Mouse (Mus musculus) adrenal gland, adult 8-10 months (tissue): ENCODE results near the gene Bgn. TPM values are rescaled to one million over a fixed set of nuclear protein-coding genes. Genes with fewer than 3 reads are reported as not detected.
"Not testable (repeated sequence)": the region's sequence is repeated elsewhere in the genome, so short reads cannot be mapped to it uniquely, and the experiment has no call there.

ENCODE experiments used
- DNase-seq: peaks from one replicate; pipeline ENCODE4 v3.0.0; 2022
- total RNA-seq, 4 experiments: library from RNA; stranded (reverse); gene quantifications; 2 replicates each; pipeline ENCODE4 v1.2.4; 2022

Bgn gene
- total RNA-seq, 4 experiments from 2014 or later: 251 to 364 (median 310) TPM

GRCm38 (mm10) chrX:73490186-73490585, 6.8 kb downstream of the Bgn start:
- no peak for DNase-seq

DNA sequence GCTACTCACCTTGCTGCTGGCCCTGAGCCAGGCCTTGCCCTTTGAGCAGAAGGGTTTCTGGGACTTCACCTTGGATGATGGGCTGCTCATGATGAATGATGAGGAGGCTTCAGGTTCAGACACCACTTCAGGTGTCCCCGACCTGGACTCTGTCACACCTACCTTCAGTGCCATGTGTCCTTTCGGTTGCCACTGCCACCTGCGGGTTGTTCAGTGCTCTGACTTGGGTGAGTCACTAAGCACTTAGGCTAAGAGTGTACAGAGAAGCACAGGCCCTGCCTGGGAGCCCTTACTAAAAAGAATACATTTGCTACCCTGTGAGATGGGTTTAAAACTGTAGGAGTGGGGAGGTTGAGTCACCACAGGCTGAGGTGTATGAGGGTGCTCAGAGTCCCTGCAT, 7.4 kb downstream of the Bgn start:
- DNase-seq: no peak

DNA sequence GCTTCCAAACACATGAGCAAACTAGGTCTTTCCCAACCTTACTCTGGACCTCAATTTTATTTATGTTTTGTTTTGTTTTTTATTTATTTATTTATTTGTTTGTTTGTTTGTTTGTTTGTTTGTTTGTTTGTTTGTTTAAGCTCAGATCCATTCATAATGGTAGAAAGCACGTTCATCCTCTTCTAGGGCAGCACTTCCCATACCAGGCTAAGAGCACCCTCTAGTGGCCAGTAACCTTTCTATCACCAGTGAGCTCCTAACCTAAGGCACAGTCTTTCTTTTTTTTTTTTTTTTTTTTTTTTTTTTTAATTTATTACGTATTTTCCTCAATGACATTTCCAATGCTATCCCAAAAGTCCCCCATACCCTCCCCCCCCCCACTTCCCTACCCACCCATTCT, 10.2 kb downstream of the Bgn start:
- DNase-seq: not testable (repeated sequence)

DNA sequence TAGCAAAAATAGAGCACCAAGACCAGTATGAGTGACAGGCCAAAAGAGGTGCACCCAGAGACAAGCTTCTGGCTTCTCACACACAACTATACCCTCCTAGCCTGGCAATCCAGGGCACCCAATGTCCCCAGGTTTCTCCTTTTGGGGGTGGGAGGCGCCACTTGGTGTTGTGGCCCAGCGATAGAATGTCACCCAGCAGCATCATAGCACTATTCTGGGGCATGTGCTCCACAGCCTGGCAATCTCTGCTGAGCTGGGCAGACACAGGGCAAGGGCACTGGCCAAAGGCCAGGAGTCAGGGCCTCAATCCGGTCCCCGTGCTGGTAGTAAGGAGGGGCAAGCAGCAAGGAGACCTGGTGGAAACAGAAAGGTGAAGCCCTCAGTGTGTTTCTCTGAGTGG, 13.3 kb downstream of the Bgn start:
- DNase-seq: no peak

- no peak for DNase-seq
These were observed 21.8 kb downstream of the Bgn start for GRCm38 (mm10) chrX:73505130-73505735.

GRCm38 (mm10) chrX:73506577-73506976, 23.2 kb downstream of the Bgn start:
- no peak for DNase-seq

GRCm38 (mm10) chrX:73509209-73509608, 25.8 kb downstream of the Bgn start:
- DNase-seq: no peak

- DNase-seq: no peak
These were observed 29.5 kb downstream of the Bgn start for GRCm38 (mm10) chrX:73512904-73513303.

GRCm38 (mm10) chrX:73516556-73516955, 33.2 kb downstream of the Bgn start:
- DNase-seq: no peak

GRCm38 (mm10) chrX:73517060-73517600, 33.7 kb downstream of the Bgn start:
- DNase-seq: no peak

- DNase-seq: no peak
These were observed 37.3 kb downstream of the Bgn start for GRCm38 (mm10) chrX:73520692-73521091.

DNA sequence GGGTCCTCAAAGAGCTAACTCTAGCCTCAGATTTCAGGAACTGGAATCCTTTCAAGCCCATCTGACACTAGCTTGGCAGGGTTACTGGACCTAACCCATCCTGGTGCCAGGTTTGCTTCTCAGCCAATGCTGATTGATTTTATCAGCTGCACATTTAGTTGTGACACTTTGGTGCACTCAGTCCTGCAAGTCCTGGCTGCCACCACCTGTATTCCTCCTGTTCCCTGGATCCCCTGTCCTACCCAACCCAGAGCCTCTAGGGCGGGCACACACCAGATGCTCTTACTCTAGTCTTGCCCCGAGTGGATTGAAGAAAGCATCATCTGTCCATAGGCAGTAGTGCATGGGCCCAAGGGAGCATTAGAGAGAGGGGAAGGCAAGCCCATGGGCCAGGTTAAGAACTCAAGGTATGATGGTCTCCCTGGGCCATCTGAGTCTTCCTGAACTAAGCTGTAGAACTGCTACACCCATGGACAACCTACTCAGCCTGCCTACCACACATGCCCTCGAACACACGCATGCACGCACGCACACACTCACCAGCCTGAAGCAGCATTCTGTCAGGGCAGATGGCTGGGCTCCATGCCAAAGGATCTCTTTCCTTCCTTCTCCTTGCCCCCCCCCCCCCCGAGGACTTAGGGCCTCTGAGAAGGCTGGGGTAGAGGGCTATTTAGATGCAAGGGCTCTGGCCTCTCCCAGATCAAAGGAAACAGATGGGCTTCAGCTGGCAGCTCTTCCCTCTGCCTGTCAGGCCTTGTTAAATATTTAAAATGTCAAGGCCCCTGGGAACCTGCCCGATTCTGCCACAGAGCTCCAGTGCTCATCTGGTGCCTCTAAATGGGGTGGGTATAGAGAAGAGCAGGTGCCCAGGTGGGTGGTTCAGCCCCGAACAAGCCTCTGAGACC, 41.2 kb downstream of the Bgn start:
- DNase-seq: peak; percentile 62

DNA sequence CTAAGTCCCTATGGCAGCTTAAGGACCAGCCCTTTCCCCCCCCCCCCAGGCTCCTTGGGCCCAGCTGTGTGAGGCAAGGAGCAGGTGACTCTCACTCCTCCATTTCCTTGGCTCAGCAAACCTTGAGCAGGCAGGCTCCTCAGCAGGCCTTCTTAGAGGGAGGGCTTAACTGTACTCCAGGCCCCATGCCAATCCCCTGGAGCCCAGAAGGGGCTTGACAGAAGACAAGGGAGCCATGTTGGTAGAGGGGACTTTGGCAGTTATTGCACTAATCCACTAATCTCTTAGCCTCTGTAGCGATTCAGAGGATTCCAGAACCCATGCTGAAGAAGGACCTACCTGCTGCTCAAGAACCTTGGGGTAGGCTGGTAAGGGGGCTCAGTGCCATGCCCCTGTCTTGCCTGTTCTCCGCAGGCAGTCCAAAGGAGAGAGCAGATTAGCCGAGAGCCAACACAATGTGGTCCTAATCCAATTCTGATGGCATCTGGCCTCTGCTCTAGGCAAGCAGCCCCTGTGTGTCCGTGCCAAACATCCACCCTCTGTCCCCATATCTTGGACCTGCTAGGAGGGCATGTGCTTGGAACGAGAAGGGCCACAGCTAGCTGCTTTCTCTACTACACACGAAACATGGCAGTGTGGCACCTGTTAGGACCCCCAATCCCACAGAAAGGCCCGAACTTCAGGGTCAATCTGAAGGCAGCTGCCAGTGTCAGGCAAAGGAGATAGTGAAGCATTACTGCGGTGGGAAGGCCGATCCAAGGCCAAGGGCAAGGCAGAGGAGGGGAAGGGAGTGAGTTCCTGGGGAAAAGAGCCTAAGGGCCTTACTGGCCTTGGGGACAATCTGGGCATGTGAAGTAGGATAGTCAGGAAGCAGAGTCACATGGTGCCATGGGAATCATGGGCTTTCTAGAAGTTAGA, 42.1 kb downstream of the Bgn start:
- DNase-seq: no peak

DNA sequence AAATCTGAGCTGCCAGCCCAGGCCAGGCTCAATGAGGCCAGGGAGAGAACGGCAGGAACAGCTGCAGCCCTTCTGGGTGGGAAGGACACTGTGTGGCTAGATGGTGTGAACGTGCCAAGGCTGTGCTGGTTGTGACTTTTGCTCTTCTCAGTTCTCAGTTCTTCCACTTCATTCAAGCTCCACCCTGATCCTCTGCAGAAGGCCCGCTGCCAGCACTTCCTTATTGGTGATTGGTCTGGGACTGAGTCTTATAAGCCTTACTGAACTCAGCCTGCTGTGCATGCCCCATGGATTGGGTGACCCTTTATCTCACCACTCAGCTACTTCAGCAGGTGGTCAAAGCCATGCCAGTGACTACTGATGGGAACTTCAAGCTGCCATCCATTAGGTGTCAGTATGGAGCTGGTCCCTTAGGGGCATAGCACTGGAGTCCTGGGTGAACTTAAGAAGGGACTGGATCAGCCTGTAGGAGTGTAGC, 43.0 kb downstream of the Bgn start:
- DNase-seq: no peak

GRCm38 (mm10) chrX:73537875-73538274, 54.5 kb downstream of the Bgn start:
- no peak for DNase-seq

GRCm38 (mm10) chrX:73543340-73543739, 59.9 kb downstream of the Bgn start:
- no peak for DNase-seq

Other genes with a start within 250 kb of the Bgn start
- 1 to 10 TPM in 2 of 4 experiments, not detected in 2; 1.4 to 5.8 TPM for gene Xlr4c, start 240.5 kb upstream of the Bgn start, total RNA-seq
- gene Xlr3c, start 218.2 kb upstream of the Bgn start, total RNA-seq: not detected
- gene Xlr5a, start 190.6 kb upstream of the Bgn start, total RNA-seq: not detected
- gene Xlr5c, start 190.6 kb upstream of the Bgn start, total RNA-seq: not detected
- not detected for gene Gm45015, start 146.8 kb upstream of the Bgn start, total RNA-seq
- gene Zfp275, start 141.0 kb upstream of the Bgn start, total RNA-seq: 10 to 100 TPM; 21.8 to 25.4 (median 22.7) TPM
- gene Gm18336, start 84.9 kb upstream of the Bgn start, total RNA-seq: not detected
- 1 to 10 TPM in 1 of 4 experiments, under 1 TPM in 3; 0.42 to 1.1 (median 0.64) TPM for gene Zfp92, start 72.5 kb upstream of the Bgn start, total RNA-seq
- gene Trex2, start 48.3 kb upstream of the Bgn start, total RNA-seq: under 1 TPM in 1 of 4 experiments, not detected in 3; 0.34 TPM
- gene Haus7, start 24.6 kb upstream of the Bgn start, total RNA-seq: 10 to 100 TPM; 19.0 to 57.4 (median 39.0) TPM
- 100 to 1,000 TPM in 1 of 4 experiments, 10 to 100 TPM in 3; 68.5 to 100 (median 79.5) TPM for gene Atp2b3, start 19.5 kb downstream of the Bgn start, total RNA-seq
- gene Dusp9, start 155.8 kb downstream of the Bgn start, total RNA-seq: 1 to 10 TPM in 1 of 4 experiments, under 1 TPM in 3; 0.17 to 1.1 (median 0.52) TPM
- 10 to 100 TPM; 10.6 to 29.6 (median 18.5) TPM for gene Pnck, start 176.5 kb downstream of the Bgn start, total RNA-seq
- 100 to 1,000 TPM in 3 of 4 experiments, 10 to 100 TPM in 1; 63.8 to 185 (median 134) TPM for gene Slc6a8, start 189.5 kb downstream of the Bgn start, total RNA-seq
- gene Bcap31, start 232.6 kb downstream of the Bgn start, total RNA-seq: 100 to 1,000 TPM; 212 to 320 (median 258) TPM
- gene Abcd1, start 233.0 kb downstream of the Bgn start, total RNA-seq: 10 to 100 TPM; 23.0 to 38.2 (median 29.4) TPM